In genomic region chr1:167387310-167387709, GRCm38 (mm10) we compare ENCODE assay signal across 10 mouse cellular contexts. TPM values are rescaled to one million over a fixed set of nuclear protein-coding genes. Genes with fewer than 3 reads are reported as not detected.
DNase-seq lines count a peak whose midpoint lies in the region; ATAC-seq and TF ChIP-seq lines count a peak whose summit lies in the region.
"Had no signal": no experiment of that assay in that cellular context is flagged by ENCODE, and none has a peak within 500 bp of the region (broad histone marks: within the 10 kb centered on the region; RNA-seq: fewer than 3 reads in every experiment).

No protein-coding gene starts in this region.

- DNase-seq in gastrocnemius, adult 2 months = no peak
- no peak for DNase-seq in gastrocnemius, postnatal 14 days
- peak; percentile 75 for DNase-seq in lung, postnatal 0 days (ENCODE audit: low spot score)
- no peak for DNase-seq in lung, adult 2 months
- DNase-seq in fibroblast of lung, adult 2 months (ENCODE audit: low read depth) = peak; percentile 51
- no peak for DNase-seq in cerebellum, adult 2 months
- DNase-seq in gastrocnemius, postnatal 36 days = no peak
- DNase-seq: cerebellum, adult 11 months had no signal

- intact Hi-C loops in gastrocnemius, adult 2 months (cut with DNase I) = no loop called here
- intact Hi-C loops in gastrocnemius, postnatal 14 days (cut with DNase I; ENCODE audit: low total_unique reads) = no loop called here
- intact Hi-C loops in gastrocnemius, postnatal 36 days (cut with DNase I) = no loop called here

- H3K4me2 ChIP-seq in lung, postnatal 0 days (replicated peaks; ENCODE audit: low read depth, low read length) = no peak overlapping the region

- WGBS in lung, postnatal 0 days = 44% methylated on average over 2 of the region's 2 CpGs
- 32% methylated on average over 2 of the region's 2 CpGs for WGBS in lung, adult 2 months
- WGBS in small intestine, adult 2 months = 16% methylated on average over 2 of the region's 2 CpGs
- 44% methylated on average over 2 of the region's 2 CpGs for WGBS in cerebellum, adult 2 months

- H3K4me1 ChIP-seq in lung, postnatal 0 days (ENCODE audit: insufficient read depth, low read depth, low read length) = no peaks in the 10 kb centered on the region
- no peaks in the 10 kb centered on the region; the same call in 1 of the 2 replicates for H3K4me1 ChIP-seq in lung, adult 2 months (ENCODE audit: control insufficient read depth, insufficient read depth, low read length)
- H3K4me1 ChIP-seq in small intestine, adult 2 months (ENCODE audit: control insufficient read depth, insufficient read depth, insufficient read length, low read length) = peaks cover 51% of the 10 kb centered on the region
- H3K4me1 ChIP-seq in cerebellum, adult 2 months (ENCODE audit: control insufficient read depth, insufficient read depth, low read length) = peaks cover 12% of the 10 kb centered on the region

- no peaks in the 10 kb centered on the region for H3K9me3 ChIP-seq in lung, postnatal 0 days (ENCODE audit: low read length)

- H3K9ac ChIP-seq in lung, postnatal 0 days (replicated peaks; ENCODE audit: low read depth) = no peak overlapping the region

- TF ChIP-seq CTCF in gastrocnemius, adult 2 months (IDR thresholded peaks at IDR 0.05) = no peak
- no peak for TF ChIP-seq CTCF in lung, postnatal 0 days (IDR thresholded peaks at IDR 0.05)
- TF ChIP-seq CTCF in lung, adult 2 months (IDR thresholded peaks at IDR 0.05; ENCODE audit: insufficient read depth, low read length) = no peak
- TF ChIP-seq CTCF in small intestine, adult 2 months (IDR thresholded peaks at IDR 0.05; ENCODE audit: extremely low read depth, insufficient read length, insufficient replicate concordance, low read depth, low read length) = no peak
- no peak for TF ChIP-seq CTCF in cerebellum, adult 2 months (IDR thresholded peaks at IDR 0.05; ENCODE audit: borderline replicate concordance, insufficient read depth, low read depth, low read length)

- no peaks in the 10 kb centered on the region for H3K36me3 ChIP-seq in lung, postnatal 0 days (ENCODE audit: insufficient read depth, low read length)
- peaks cover 7% of the 10 kb centered on the region for H3K36me3 ChIP-seq in small intestine, adult 2 months (ENCODE audit: control insufficient read depth, insufficient read depth, low read length)

- peak; percentile 90 for ATAC-seq in lung, postnatal 0 days
- ATAC-seq: midbrain, embryonic 16.5 days had no signal

- no peaks in the 10 kb centered on the region for H3K27me3 ChIP-seq in lung, postnatal 0 days (replicated peaks; ENCODE audit: insufficient read depth, low read length)
- no peaks in the 10 kb centered on the region for H3K27me3 ChIP-seq in small intestine, adult 2 months (ENCODE audit: control insufficient read depth, insufficient read depth, low read length)
- no peaks in the 10 kb centered on the region for H3K27me3 ChIP-seq in cerebellum, adult 2 months (ENCODE audit: control insufficient read depth, insufficient read depth, low read length)

- peak overlapping the region; percentile 51 for H3K27ac ChIP-seq in gastrocnemius, adult 2 months
- H3K27ac ChIP-seq in lung, postnatal 0 days (ENCODE audit: low read length) = no peak overlapping the region
- H3K27ac ChIP-seq in small intestine, adult 2 months (ENCODE audit: insufficient read depth, low read depth, low read length) = peak overlapping the region; percentile 99
- no peak overlapping the region for H3K27ac ChIP-seq in cerebellum, adult 2 months (ENCODE audit: insufficient read depth, low read length)

- H3K4me3 ChIP-seq in gastrocnemius, adult 2 months = no peak overlapping the region
- no peak overlapping the region for H3K4me3 ChIP-seq in lung, postnatal 0 days (ENCODE audit: low read depth, low read length)
- no peak overlapping the region for H3K4me3 ChIP-seq in lung, adult 2 months (replicated peaks; ENCODE audit: extremely low read depth, low read depth, low read length)
- no peak overlapping the region for H3K4me3 ChIP-seq in small intestine, adult 2 months (ENCODE audit: low read depth, low read length)
- H3K4me3 ChIP-seq in cerebellum, adult 2 months (replicated peaks; ENCODE audit: insufficient read depth, low read depth, low read length) = no peak overlapping the region

- peak; percentile 51; the same call in 1 of the 2 replicates for TF ChIP-seq EP300 in lung, postnatal 0 days (IDR thresholded peaks at IDR 0.05)

- TF ChIP-seq POLR2A in lung, adult 2 months (IDR thresholded peaks at IDR 0.05; ENCODE audit: borderline replicate concordance, extremely low read depth, low read depth, low read length) = no peak
- TF ChIP-seq POLR2A in small intestine, adult 2 months (IDR thresholded peaks at IDR 0.05; ENCODE audit: low read depth, low read length) = no peak
- no peak for TF ChIP-seq POLR2A in cerebellum, adult 2 months (IDR thresholded peaks at IDR 0.05; ENCODE audit: borderline replicate concordance, insufficient read depth, low read length)

RNA-seq across cellular contexts. Expression of gene Mgst3, which starts 6.3 kb away (rescaled TPM):
- 100 to 1,000 TPM; 147 to 151 TPM for total RNA-seq in gastrocnemius, adult 2 months (2021)
- total RNA-seq in gastrocnemius, postnatal 14 days (2021) = 10 to 100 TPM; 32.1 to 43.9 TPM
- polyA plus RNA-seq in lung, postnatal 0 days (2015; fragmentation: Nextera tagmentation; extraction: Ambion mirVana) = 67.5 and 70.1 TPM in 2 replicates
- 132 and 150 TPM in 2 replicates for polyA plus RNA-seq in lung, adult 2 months (2012; rRNA removed)
- polyA plus RNA-seq in small intestine, adult 2 months (2012; rRNA removed) = 1,045 and 1,081 TPM in 2 replicates
- polyA plus RNA-seq in cerebellum, adult 2 months (2012; rRNA removed) = 272 and 279 TPM in 2 replicates
- 100 to 1,000 TPM; 108 to 112 TPM for total RNA-seq in gastrocnemius, postnatal 36 days (2021)

RNA-seq across cellular contexts. Expression of gene Aldh9a1, which starts 37.5 kb away (rescaled TPM):
- total RNA-seq in gastrocnemius, adult 2 months (2021) = 1 to 10 TPM; 4.1 to 5.8 TPM
- total RNA-seq in gastrocnemius, postnatal 14 days (2021) = 1 to 10 TPM; 3.8 to 4.8 TPM
- 33.2 and 35.4 TPM in 2 replicates for polyA plus RNA-seq in lung, postnatal 0 days (2015; fragmentation: Nextera tagmentation; extraction: Ambion mirVana)
- 21.7 and 27.8 TPM in 2 replicates for polyA plus RNA-seq in lung, adult 2 months (2012; rRNA removed)
- 33.8 and 112 TPM in 2 replicates for polyA plus RNA-seq in small intestine, adult 2 months (2012; rRNA removed)
- polyA plus RNA-seq in cerebellum, adult 2 months (2012; rRNA removed) = 42.5 and 45.0 TPM in 2 replicates
- total RNA-seq in gastrocnemius, postnatal 36 days (2021) = 1 to 10 TPM; 2.6 to 4.5 TPM

Comparison
In these comparisons a context has a peak if more than half of its experiments do, and no peak if none do; other contexts are left out.
1. DNase-seq: peak in lung, postnatal 0 days (single experiment) and fibroblast of lung, adult 2 months (single experiment); none in gastrocnemius, adult 2 months (single experiment), gastrocnemius, postnatal 14 days (single experiment), lung, adult 2 months (single experiment), cerebellum, adult 2 months (0 of 2) and gastrocnemius, postnatal 36 days (0 of 2).
2. H3K27ac ChIP-seq: peak in gastrocnemius, adult 2 months (single experiment) and small intestine, adult 2 months (single experiment); none in lung, postnatal 0 days (single experiment) and cerebellum, adult 2 months (single experiment).